Mouse (Mus musculus) megakaryocyte progenitor cell, adult 5-6 weeks (primary cell): ENCODE measurements around the gene Ino80e. TPM values are rescaled to one million over a fixed set of nuclear protein-coding genes. Genes with fewer than 3 reads are reported as not detected.

Experiments used
- ATAC-seq: replicated peaks from 2 replicates; pipeline ENCODE4 v1.8.0; 2016; ENCODE audit warnings: mild to moderate bottlenecking, moderate TSS enrichment, inconsistent platforms; ENCODE audit not compliant: poor library complexity
- total RNA-seq, 2 experiments: library from RNA; stranded (forward) in 1 of 2; stranded (reverse) in 1 of 2; fragments of 157-497, 149-512 nt in 1 of 2; fragments of 200-1000 nt in 1 of 2; gene quantifications; 2 replicates each; pipeline versions ENCODE4 v1.2.3 to v1.2.4; 2015 to 2017

The Ino80e gene
- total RNA-seq, 2 experiments from 2014 or later: 36.3 to 83.1 TPM

DNA sequence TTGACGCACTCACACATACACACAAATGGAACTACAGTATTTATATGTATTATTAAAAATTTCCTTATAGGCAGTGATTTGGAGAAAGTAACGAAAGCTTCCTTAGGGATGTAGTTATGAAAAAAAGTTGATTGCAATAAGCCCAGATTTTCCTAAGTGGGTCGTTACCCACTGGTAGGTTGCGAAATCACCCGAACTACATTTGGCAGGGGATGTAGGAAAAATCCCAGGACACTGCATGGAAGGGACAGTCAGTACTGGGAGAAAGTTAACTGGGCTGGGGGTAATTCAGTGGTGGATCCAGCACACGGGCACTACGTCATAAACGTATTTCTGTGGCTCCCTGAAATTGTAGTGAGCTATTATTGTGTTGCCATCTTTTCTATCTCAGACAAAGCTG, 45.7 kb downstream of the Ino80e start:
- ATAC-seq: no peak

DNA sequence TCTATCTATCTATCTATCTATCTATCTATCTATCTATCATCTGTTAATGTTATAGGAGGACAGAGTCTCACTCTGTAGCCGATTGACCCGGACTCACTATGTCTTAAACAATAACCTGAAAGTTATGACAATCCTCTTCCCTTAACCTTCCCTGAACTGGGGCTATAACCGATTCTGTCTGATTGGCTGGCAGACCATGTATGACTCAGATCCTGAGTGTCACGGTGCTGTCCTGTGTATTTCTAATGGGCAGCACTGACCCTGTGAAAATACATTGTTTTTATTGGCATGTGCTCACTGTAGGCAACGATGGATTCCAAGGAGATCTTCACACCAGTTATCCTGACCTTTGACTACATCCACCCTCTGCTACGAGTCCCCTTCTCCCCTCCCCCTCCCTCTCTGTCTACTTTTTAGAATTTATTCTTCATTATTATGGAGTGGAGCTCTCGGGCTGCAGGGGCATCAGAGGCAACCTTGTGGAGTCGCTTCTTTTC, 46.4 kb downstream of the Ino80e start:
- no peak for ATAC-seq

DNA sequence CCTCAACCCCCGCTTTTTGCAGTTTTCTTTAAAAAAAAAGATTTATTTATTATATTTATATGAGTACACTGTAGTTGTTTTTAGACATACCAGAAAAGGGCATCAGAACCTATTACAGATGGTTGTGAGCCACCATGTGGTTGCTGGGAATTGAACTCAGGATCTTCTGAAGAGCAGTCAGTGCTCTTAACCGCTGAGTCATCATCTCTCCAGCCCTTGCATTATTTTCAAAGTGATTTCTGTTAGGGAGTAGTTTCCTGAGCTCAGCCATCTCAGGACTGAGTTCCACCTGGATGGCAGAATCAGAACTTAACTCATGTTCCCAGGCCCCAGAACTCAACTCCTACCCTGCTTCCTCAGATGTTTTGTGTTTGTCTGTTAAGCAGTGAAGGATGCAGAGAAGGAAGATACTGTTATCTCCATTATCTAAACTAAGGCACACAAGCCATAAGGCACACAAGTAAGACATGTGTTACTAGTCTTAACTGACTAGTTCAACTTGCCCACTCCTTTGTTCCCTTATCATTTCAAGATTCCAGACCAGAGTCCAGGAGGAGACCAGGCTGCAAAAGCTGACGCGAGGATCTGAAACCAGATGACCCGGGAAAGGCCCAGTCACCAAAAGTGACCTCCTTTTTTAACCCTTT, 52.3 kb downstream of the Ino80e start:
- ATAC-seq: no peak; the same call in 1 of the 2 replicates

DNA sequence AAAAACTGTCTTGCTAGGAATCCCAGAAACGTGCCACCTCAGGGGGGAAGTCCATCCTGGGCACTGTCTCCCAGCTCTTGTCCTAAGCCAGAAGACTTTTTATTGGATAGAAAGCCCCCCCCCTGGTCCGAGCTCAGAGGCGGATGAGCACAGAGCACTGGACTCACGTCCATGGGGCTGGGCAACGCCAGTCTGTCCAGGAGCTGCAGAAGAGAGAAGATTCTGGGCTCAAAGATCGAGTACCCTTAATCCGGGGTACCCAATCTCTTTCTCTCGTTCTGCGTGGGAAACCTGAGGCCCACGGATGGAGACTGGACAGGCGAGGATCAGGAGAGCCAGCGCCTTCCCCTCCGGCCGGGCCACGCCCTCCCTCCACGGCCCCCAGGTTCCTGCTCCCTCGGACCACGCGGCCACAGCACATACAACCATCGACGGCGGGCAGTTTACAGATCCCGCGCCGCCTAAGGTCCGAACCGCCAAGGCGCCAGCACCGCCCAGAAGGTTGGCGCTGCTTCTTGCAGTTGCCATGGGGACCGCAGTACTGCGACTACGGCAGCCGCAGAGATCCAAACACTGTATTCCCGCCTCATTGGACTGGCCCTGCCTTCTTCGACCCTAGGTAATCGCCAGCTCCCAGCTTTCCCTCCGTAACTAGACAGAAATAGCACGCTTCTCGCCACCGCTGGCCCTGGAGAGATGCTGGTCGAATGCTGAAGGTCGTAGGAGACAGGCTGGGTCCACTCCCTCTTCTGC, 53.3 kb downstream of the Ino80e start:
- peak; percentile 96 for ATAC-seq

DNA sequence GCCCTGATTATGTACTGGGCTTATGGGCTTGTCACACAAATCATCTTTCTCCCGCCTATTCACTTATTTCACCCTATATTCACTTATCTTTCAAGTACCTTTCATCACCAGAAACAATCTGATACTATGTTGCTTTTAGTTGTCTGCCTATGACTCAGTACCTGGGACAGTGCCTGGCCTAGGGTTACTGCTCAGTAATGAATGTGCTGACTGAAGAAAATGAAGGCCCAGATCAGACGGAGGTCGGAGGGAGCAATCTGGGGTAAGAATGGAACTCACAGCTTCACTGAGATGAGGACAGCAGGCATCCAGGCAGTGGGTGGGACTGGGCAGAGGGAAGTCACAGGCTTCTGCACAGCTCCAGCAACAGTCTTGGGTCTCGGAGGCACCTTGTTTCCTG, 54.8 kb downstream of the Ino80e start:
- ATAC-seq: no peak

DNA sequence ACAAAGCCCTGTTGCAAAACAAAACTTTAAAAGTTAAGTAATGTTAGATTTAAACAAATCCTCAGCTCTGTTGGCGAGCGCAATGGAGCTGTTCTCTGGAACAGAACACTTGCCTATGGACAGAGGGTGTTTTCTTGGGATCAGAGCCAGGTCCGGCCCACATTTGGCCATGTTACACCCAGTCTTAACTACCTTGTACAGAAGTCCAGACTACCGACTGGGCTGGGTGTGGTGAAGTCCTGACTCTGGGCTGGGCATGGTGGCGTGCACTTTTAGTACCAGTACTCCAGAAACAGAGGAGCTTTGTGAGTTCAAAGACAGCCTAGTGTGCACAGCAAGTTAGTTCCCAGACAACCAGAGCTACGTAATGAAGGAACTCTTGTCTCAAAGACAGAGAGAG, 55.2 kb downstream of the Ino80e start:
- ATAC-seq: no peak

DNA sequence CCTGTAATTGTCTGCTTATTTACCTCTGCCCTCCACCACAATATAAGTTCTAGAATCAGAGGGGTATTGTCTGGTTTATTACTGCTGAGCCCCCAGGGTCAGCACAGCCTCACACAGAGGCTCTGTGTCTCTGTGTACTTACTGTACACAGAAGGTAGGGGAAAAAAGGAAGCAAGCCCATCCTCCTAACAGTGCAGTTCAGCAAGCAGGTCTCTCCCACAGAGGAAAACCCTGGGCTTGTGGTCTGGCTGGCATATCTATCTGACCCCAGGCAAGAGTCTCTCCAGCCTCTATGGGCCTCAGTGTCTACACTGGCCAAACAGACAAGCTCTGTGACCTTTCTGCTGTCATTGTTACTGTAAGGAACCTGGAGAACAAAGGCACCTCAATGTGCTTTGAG, 58.4 kb downstream of the Ino80e start:
- ATAC-seq: no peak

DNA sequence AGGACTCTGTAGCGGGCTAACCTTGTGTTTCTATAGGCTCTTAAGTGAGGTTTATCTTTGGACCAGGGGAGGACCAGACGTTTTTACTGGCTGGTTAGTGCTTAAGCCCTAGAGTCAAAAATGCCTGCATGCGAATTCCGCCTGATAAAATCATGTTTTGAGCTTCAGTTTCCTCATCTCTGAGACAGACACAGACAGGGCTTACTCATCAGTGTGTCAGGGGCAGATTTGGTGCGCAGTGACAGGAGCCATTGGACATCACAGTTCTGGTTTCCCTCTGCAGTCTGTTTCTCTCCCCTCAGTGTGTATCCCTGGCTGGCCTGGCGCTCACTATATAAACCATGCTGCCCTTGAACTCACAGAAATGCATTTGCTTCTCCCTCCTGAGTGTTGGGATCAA, 59.0 kb downstream of the Ino80e start:
- no peak for ATAC-seq

DNA sequence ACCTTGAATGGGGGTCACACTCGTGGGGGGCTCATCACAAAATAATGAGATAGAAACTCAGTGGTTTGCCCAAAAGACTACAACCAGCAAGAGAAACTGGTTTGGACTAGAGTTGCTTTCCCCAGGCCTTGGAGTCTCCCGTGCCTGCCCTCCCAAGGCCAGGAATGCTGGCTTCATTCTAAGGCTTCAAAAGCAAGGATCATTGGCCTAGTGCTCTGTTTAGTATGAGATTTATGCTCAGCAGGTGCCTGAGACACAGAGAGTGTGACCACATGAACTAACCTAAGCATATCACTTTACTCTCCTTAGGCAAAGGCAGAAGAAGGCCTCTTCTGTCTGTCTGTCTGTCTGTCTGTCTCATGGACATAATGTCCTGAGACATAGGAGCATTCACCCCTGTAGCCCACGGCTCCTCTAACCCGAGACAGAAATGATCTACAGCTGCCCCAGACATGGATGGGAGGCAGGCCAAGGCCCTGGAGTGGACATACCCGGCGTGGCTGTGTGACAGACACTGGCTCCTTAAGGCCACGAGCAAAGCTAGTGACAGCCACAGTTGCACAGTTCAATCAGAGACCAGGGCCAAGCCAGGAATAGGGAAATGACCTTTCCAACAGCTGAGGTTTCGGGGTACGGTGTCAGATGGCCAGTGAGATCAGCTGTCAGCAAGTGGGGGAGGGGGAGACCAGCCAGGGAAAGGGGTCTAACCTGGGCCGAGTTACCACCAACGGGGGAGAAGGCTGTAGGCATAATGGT, 59.9 kb downstream of the Ino80e start:
- no peak for ATAC-seq

DNA sequence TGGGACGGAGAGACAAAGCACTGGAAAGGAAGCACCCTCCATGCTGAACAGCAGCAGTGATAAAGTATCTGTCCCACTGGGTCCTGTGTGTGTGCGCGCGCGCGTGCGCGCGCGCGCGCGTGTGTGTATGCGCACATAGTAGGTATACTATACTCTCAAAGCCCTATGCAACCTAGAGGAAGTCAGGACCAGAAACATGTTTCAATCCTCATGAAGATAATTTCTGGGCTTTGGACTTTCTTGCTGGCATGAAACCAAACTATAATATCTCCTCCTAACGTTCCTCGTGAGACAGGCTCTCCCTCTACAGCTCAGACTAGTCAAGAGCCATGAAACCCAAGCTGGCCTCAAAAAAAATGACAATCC, 61.1 kb downstream of the Ino80e start:
- no peak for ATAC-seq

Other genes starting within 250 kb of the Ino80e start
Only the 30 nearest of the 31 such genes appear.
- 65.7 and 74.6 TPM in 2 replicates for gene Sgf29, start 213.1 kb downstream of the Ino80e start, total RNA-seq (2015)
- 40.1 and 52.5 TPM in 2 replicates for gene Sgf29, start 213.1 kb downstream of the Ino80e start, total RNA-seq (2017)
- 1.7 and 3.2 TPM in 2 replicates for gene Sult1a1, start 185.9 kb downstream of the Ino80e start, total RNA-seq (2015)
- gene Sult1a1, start 185.9 kb downstream of the Ino80e start, total RNA-seq (2017): 1.0 and 3.6 TPM in 2 replicates
- gene Bola2, start 167.0 kb downstream of the Ino80e start, total RNA-seq (2015): 89.8 and 95.2 TPM in 2 replicates
- gene Bola2, start 167.0 kb downstream of the Ino80e start, total RNA-seq (2017): 168 and 218 TPM in 2 replicates
- gene Slx1b, start 166.6 kb downstream of the Ino80e start, total RNA-seq (2015): 4.2 and 4.8 TPM in 2 replicates
- gene Slx1b, start 166.6 kb downstream of the Ino80e start, total RNA-seq (2017): 4.6 and 4.7 TPM in 2 replicates
- 259 and 365 TPM in 2 replicates for gene Coro1a, start 154.6 kb downstream of the Ino80e start, total RNA-seq (2015)
- gene Coro1a, start 154.6 kb downstream of the Ino80e start, total RNA-seq (2017): 366 and 525 TPM in 2 replicates
- 86.5 and 106 TPM in 2 replicates for gene Mapk3, start 102.8 kb downstream of the Ino80e start, total RNA-seq (2015)
- 36.0 and 41.3 TPM in 2 replicates for gene Mapk3, start 102.8 kb downstream of the Ino80e start, total RNA-seq (2017)
- 8.4 and 13.3 TPM in 2 replicates for gene Gdpd3, start 96.0 kb downstream of the Ino80e start, total RNA-seq (2015)
- gene Gdpd3, start 96.0 kb downstream of the Ino80e start, total RNA-seq (2017): 7.1 and 7.7 TPM in 2 replicates
- 25.4 and 32.4 TPM in 2 replicates for gene Ypel3, start 85.4 kb downstream of the Ino80e start, total RNA-seq (2015)
- gene Ypel3, start 85.4 kb downstream of the Ino80e start, total RNA-seq (2017): 11.8 and 15.1 TPM in 2 replicates
- 0.34 and 0.42 TPM in 2 replicates for gene Tbx6, start 80.9 kb downstream of the Ino80e start, total RNA-seq (2015)
- gene Tbx6, start 80.9 kb downstream of the Ino80e start, total RNA-seq (2017): 0.14 TPM in 1 of 2 replicates, not detected in the other
- gene Ppp4c, start 69.9 kb downstream of the Ino80e start, total RNA-seq (2015): 209 and 216 TPM in 2 replicates
- gene Ppp4c, start 69.9 kb downstream of the Ino80e start, total RNA-seq (2017): 113 and 131 TPM in 2 replicates
- gene Fam57b, start 64.7 kb downstream of the Ino80e start, total RNA-seq (2015): not detected in 2 replicates
- not detected in 2 replicates for gene Fam57b, start 64.7 kb downstream of the Ino80e start, total RNA-seq (2017)
- gene 4930451I11Rik, start 30.7 kb downstream of the Ino80e start, total RNA-seq (2015): not detected in 2 replicates
- not detected in 2 replicates for gene 4930451I11Rik, start 30.7 kb downstream of the Ino80e start, total RNA-seq (2017)
- gene Doc2a, start 15.0 kb downstream of the Ino80e start, total RNA-seq (2015): not detected in 2 replicates
- 0.07 TPM in 1 of 2 replicates, not detected in the other for gene Doc2a, start 15.0 kb downstream of the Ino80e start, total RNA-seq (2017)
- gene Hirip3, start 405 bp downstream of the Ino80e start, total RNA-seq (2015): 21.8 and 27.5 TPM in 2 replicates
- gene Hirip3, start 405 bp downstream of the Ino80e start, total RNA-seq (2017): 215 and 246 TPM in 2 replicates
- gene Taok2, start 22.3 kb upstream of the Ino80e start, total RNA-seq (2015): 16.5 and 19.4 TPM in 2 replicates
- 30.2 and 32.6 TPM in 2 replicates for gene Taok2, start 22.3 kb upstream of the Ino80e start, total RNA-seq (2017)
- gene Tmem219, start 60.5 kb upstream of the Ino80e start, total RNA-seq (2015): 19.1 and 28.8 TPM in 2 replicates
- gene Tmem219, start 60.5 kb upstream of the Ino80e start, total RNA-seq (2017): 19.8 and 36.4 TPM in 2 replicates
- 6.6 and 11.5 TPM in 2 replicates for gene Kctd13, start 66.5 kb upstream of the Ino80e start, total RNA-seq (2015)
- 8.9 and 13.2 TPM in 2 replicates for gene Kctd13, start 66.5 kb upstream of the Ino80e start, total RNA-seq (2017)
- gene Asphd1, start 87.2 kb upstream of the Ino80e start, total RNA-seq (2015): not detected in 2 replicates
- gene Asphd1, start 87.2 kb upstream of the Ino80e start, total RNA-seq (2017): not detected in 2 replicates
- gene Sez6l2, start 88.2 kb upstream of the Ino80e start, total RNA-seq (2015): 0.46 and 1.6 TPM in 2 replicates
- gene Sez6l2, start 88.2 kb upstream of the Ino80e start, total RNA-seq (2017): 0.34 and 0.37 TPM in 2 replicates
- gene Cdipt, start 113.5 kb upstream of the Ino80e start, total RNA-seq (2015): 41.2 and 42.3 TPM in 2 replicates
- gene Cdipt, start 113.5 kb upstream of the Ino80e start, total RNA-seq (2017): 50.1 and 54.7 TPM in 2 replicates
- 4.3 and 4.9 TPM in 2 replicates for gene Cdiptos, start 113.7 kb upstream of the Ino80e start, total RNA-seq (2015)
- gene Cdiptos, start 113.7 kb upstream of the Ino80e start, total RNA-seq (2017): 0.62 and 3.2 TPM in 2 replicates
- 2.2 and 5.1 TPM in 2 replicates for gene Mvp, start 152.2 kb upstream of the Ino80e start, total RNA-seq (2015)
- 17.4 and 19.2 TPM in 2 replicates for gene Mvp, start 152.2 kb upstream of the Ino80e start, total RNA-seq (2017)
- gene Pagr1b, start 154.1 kb upstream of the Ino80e start, total RNA-seq (2015): not detected in 2 replicates
- not detected in 2 replicates for gene Pagr1b, start 154.1 kb upstream of the Ino80e start, total RNA-seq (2017)
- gene Pagr1a, start 155.0 kb upstream of the Ino80e start, total RNA-seq (2015): 44.2 and 55.4 TPM in 2 replicates
- gene Pagr1a, start 155.0 kb upstream of the Ino80e start, total RNA-seq (2017): 39.8 and 48.1 TPM in 2 replicates
- 0.69 TPM in 1 of 2 replicates, not detected in the other for gene Gm42742, start 158.7 kb upstream of the Ino80e start, total RNA-seq (2015)
- gene Gm42742, start 158.7 kb upstream of the Ino80e start, total RNA-seq (2017): 0.21 and 3.7 TPM in 2 replicates
- 0.74 and 1.1 TPM in 2 replicates for gene Prrt2, start 158.8 kb upstream of the Ino80e start, total RNA-seq (2015)
- gene Prrt2, start 158.8 kb upstream of the Ino80e start, total RNA-seq (2017): 0.44 TPM in 1 of 2 replicates, not detected in the other
- 93.4 and 103 TPM in 2 replicates for gene Maz, start 164.7 kb upstream of the Ino80e start, total RNA-seq (2015)
- gene Maz, start 164.7 kb upstream of the Ino80e start, total RNA-seq (2017): 64.2 and 64.5 TPM in 2 replicates
- 76.8 and 89.8 TPM in 2 replicates for gene Kif22, start 180.1 kb upstream of the Ino80e start, total RNA-seq (2015)
- 67.8 and 84.8 TPM in 2 replicates for gene Kif22, start 180.1 kb upstream of the Ino80e start, total RNA-seq (2017)
- 4.4 and 4.7 TPM in 2 replicates for gene Zg16, start 225.0 kb upstream of the Ino80e start, total RNA-seq (2015)
- gene Zg16, start 225.0 kb upstream of the Ino80e start, total RNA-seq (2017): 1.7 and 4.0 TPM in 2 replicates
- 27.4 and 27.5 TPM in 2 replicates for gene AI467606, start 229.0 kb upstream of the Ino80e start, total RNA-seq (2015)
- gene AI467606, start 229.0 kb upstream of the Ino80e start, total RNA-seq (2017): 17.5 and 20.6 TPM in 2 replicates